Mouse (Mus musculus): ENCODE measurements around the gene Nxnl1.

- TF ChIP-seq CTCF (IDR thresholded peaks at IDR 0.05; ENCODE audit: extremely low read depth, insufficient read length, insufficient replicate concordance, low read depth, low read length) (no peak), POLR2A (IDR thresholded peaks at IDR 0.05; ENCODE audit: low read depth, low read length) (no peak)
Measured at GRCm38 (mm10) chr8:71602666-71603334, 36.4 kb upstream of the Nxnl1 start.

Data from small intestine, adult 2 months (tissue).